Mouse (Mus musculus): ENCODE measurements around the gene Iltifb. TPM values are rescaled to one million over a fixed set of nuclear protein-coding genes. Genes with fewer than 3 reads are reported as not detected.
"Not testable (repeated sequence)": the region's sequence is repeated elsewhere in the genome, so short reads cannot be mapped to it uniquely, and the experiment has no call there.

Gene Iltifb
- polyA plus RNA-seq (2014; fragmentation: Nextera tagmentation; extraction: Ambion mirVana): not detected in 2 replicates

DNA sequence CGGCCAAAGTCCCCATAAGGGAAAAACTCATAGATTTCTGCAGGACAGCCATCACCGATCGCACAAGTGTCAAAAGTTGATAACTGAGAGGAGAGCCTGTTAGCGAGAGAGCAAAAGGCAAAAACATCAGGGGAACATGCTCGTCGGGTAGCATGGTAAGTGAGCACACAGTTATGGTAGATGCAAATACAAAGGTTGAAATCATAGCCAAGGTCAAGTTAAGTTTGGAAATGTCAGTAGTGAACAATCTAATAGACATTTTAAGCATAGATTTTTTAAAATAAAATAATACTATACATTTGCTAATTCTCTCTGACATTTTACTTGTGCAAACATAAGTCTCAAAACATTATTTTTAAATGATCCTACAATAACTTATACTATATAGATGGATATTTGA, at the start of gene Iltifb:
Gene Iltifb, minus strand, starts transcription at position 101 of the 400 bp plus-strand sequence.
- no peaks in the 10 kb centered on the region for H3K27me3 ChIP-seq (ENCODE audit: control insufficient read depth, insufficient read depth, low read length)
- 94% methylated on average over 6 of the region's 6 CpGs for WGBS
- no peak within 1 kb of the TSS for H3K9ac ChIP-seq (ENCODE audit: low read depth, low read length)
- H3K4me1 ChIP-seq (replicated peaks; ENCODE audit: control insufficient read depth, insufficient read depth, low read length): no peaks in the 10 kb centered on the region
- no peak within 1 kb of the TSS for H3K27ac ChIP-seq (ENCODE audit: low read depth, low read length)
- no peaks in the 10 kb centered on the region for H3K9me3 ChIP-seq (ENCODE audit: control insufficient read depth, low read length)
- no peak within 1 kb of the TSS for H3K4me3 ChIP-seq (ENCODE audit: low read depth, low read length)
- no peaks in the 10 kb centered on the region for H3K36me3 ChIP-seq (ENCODE audit: control insufficient read depth, insufficient read depth, low read length)
- ATAC-seq (ENCODE audit: low FRiP score): no peak
- H3K4me2 ChIP-seq (replicated peaks; ENCODE audit: low read depth, low read length): no peak within 1 kb of the TSS
- DNase-seq (ENCODE audit: low spot score): no peak

DNA sequence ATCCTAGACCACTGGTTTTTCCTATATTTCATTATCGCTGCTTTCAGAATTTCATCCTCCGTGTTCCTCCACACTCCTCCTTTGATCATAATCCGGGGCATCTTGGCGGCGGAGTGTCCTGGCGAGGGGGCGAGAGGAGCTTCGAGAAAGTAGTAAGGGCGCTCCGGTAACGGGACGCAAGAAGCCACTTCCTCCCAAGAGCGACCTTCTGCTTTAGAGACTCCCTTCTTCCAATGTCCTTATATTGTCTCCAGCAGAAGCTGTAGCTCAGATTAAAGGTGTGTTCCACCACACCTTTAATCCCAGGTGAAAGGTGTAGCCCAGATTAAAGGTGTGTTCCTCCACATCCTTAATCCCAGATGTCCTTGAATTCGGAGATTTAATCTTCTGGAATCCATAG, 48.3 kb upstream of the Iltifb start, which contains the start of gene Gm9046:
Gene Gm9046, minus strand, starts transcription at position 101 of the 400 bp plus-strand sequence.
- not testable (repeated sequence) for H3K27me3 ChIP-seq (ENCODE audit: control insufficient read depth, insufficient read depth, low read length); H3K4me3 ChIP-seq (ENCODE audit: low read depth, low read length); H3K4me2 ChIP-seq (replicated peaks; ENCODE audit: low read depth, low read length); H3K9ac ChIP-seq (ENCODE audit: low read depth, low read length); DNase-seq (ENCODE audit: low spot score); H3K36me3 ChIP-seq (ENCODE audit: control insufficient read depth, insufficient read depth, low read length); H3K4me1 ChIP-seq (replicated peaks; ENCODE audit: control insufficient read depth, insufficient read depth, low read length); ATAC-seq (ENCODE audit: low FRiP score); H3K27ac ChIP-seq (ENCODE audit: low read depth, low read length); H3K9me3 ChIP-seq (ENCODE audit: control insufficient read depth, low read length)
- WGBS: no CpG with 5 or more reads among the region's 14 CpGs

DNA sequence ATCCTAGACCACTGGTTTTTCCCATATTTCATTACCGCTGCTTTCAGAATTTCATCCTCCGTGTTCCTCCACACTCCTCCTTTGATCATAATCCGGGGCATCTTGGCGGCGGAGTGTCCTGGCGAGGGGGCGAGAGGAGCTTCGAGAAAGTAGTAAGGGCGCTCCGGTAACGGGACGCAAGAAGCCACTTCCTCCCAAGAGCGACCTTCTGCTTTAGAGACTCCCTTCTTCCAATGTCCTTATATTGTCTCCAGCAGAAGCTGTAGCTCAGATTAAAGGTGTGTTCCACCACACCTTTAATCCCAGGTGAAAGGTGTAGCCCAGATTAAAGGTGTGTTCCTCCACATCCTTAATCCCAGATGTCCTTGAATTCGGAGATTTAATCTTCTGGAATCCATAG, 42.9 kb upstream of the Iltifb start, which contains the start of gene Gm9045:
Gene Gm9045, minus strand, starts transcription at position 101 of the 400 bp plus-strand sequence.
- not testable (repeated sequence) for DNase-seq (ENCODE audit: low spot score); ATAC-seq (ENCODE audit: low FRiP score); H3K4me2 ChIP-seq (replicated peaks; ENCODE audit: low read depth, low read length); H3K4me3 ChIP-seq (ENCODE audit: low read depth, low read length); H3K9ac ChIP-seq (ENCODE audit: low read depth, low read length); H3K9me3 ChIP-seq (ENCODE audit: control insufficient read depth, low read length); H3K4me1 ChIP-seq (replicated peaks; ENCODE audit: control insufficient read depth, insufficient read depth, low read length); H3K36me3 ChIP-seq (ENCODE audit: control insufficient read depth, insufficient read depth, low read length); H3K27ac ChIP-seq (ENCODE audit: low read depth, low read length); H3K27me3 ChIP-seq (ENCODE audit: control insufficient read depth, insufficient read depth, low read length)
- WGBS: no CpG with 5 or more reads among the region's 14 CpGs

DNA sequence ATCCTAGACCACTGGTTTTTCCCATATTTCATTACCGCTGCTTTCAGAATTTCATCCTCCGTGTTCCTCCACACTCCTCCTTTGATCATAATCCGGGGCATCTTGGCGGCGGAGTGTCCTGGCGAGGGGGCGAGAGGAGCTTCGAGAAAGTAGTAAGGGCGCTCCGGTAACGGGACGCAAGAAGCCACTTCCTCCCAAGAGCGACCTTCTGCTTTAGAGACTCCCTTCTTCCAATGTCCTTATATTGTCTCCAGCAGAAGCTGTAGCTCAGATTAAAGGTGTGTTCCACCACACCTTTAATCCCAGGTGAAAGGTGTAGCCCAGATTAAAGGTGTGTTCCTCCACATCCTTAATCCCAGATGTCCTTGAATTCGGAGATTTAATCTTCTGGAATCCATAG, 37.5 kb upstream of the Iltifb start, which contains the start of gene Gm9044:
Gene Gm9044, minus strand, starts transcription at position 101 of the 400 bp plus-strand sequence.
- not testable (repeated sequence) for H3K4me3 ChIP-seq (ENCODE audit: low read depth, low read length); H3K36me3 ChIP-seq (ENCODE audit: control insufficient read depth, insufficient read depth, low read length); H3K4me2 ChIP-seq (replicated peaks; ENCODE audit: low read depth, low read length); H3K27ac ChIP-seq (ENCODE audit: low read depth, low read length); H3K9ac ChIP-seq (ENCODE audit: low read depth, low read length); H3K9me3 ChIP-seq (ENCODE audit: control insufficient read depth, low read length); DNase-seq (ENCODE audit: low spot score); H3K4me1 ChIP-seq (replicated peaks; ENCODE audit: control insufficient read depth, insufficient read depth, low read length); H3K27me3 ChIP-seq (ENCODE audit: control insufficient read depth, insufficient read depth, low read length); ATAC-seq (ENCODE audit: low FRiP score)
- no CpG with 5 or more reads among the region's 14 CpGs for WGBS

DNA sequence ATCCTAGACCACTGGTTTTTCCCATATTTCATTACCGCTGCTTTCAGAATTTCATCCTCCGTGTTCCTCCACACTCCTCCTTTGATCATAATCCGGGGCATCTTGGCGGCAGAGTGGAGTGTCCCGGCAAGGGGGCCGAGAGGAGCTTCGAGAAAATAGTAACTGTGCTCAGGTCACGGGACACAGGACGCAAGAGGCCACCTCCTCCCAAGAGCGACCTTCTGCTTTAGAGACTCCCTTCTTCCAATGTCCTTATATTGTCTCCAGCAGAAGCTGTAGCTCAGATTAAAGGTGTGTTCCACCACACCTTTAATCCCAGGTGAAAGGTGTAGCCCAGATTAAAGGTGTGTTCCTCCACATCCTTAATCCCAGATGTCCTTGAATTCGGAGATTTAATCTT, 32.0 kb upstream of the Iltifb start, which contains the start of gene Gm9040:
Gene Gm9040, minus strand, starts transcription at position 101 of the 400 bp plus-strand sequence.
- H3K36me3 ChIP-seq (ENCODE audit: control insufficient read depth, insufficient read depth, low read length); H3K27me3 ChIP-seq (ENCODE audit: control insufficient read depth, insufficient read depth, low read length); ATAC-seq (ENCODE audit: low FRiP score); DNase-seq (ENCODE audit: low spot score); H3K4me3 ChIP-seq (ENCODE audit: low read depth, low read length); H3K27ac ChIP-seq (ENCODE audit: low read depth, low read length); H3K9ac ChIP-seq (ENCODE audit: low read depth, low read length); H3K9me3 ChIP-seq (ENCODE audit: control insufficient read depth, low read length); H3K4me1 ChIP-seq (replicated peaks; ENCODE audit: control insufficient read depth, insufficient read depth, low read length); H3K4me2 ChIP-seq (replicated peaks; ENCODE audit: low read depth, low read length): not testable (repeated sequence)
- WGBS: no CpG with 5 or more reads among the region's 11 CpGs

DNA sequence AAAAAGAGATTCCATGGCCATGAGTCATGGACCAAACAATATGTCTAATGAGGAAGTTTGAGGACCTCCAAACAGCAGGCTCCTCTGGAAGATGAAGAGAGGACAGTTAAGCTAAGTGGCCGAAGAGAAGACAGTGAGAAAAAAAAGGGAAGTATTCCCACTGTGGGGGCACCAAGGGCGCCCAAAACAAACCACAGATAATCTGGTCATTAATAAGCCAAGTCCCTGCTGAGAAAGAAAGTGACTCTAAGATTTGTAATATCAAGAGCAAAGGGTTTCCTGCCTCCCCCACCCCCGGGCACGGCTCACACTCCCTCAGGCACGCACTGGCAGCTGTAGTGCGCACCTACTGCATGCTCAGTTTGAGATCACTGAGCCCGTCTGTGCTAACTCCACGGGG, 24.2 kb upstream of the Iltifb start:
- H3K36me3 ChIP-seq (ENCODE audit: control insufficient read depth, insufficient read depth, low read length): no peaks in the 10 kb centered on the region
- H3K4me1 ChIP-seq (replicated peaks; ENCODE audit: control insufficient read depth, insufficient read depth, low read length): no peaks in the 10 kb centered on the region
- no peak overlapping the region for H3K9ac ChIP-seq (ENCODE audit: low read depth, low read length)
- no peak overlapping the region for H3K4me2 ChIP-seq (replicated peaks; ENCODE audit: low read depth, low read length)
- no peaks in the 10 kb centered on the region for H3K9me3 ChIP-seq (ENCODE audit: control insufficient read depth, low read length)
- no peaks in the 10 kb centered on the region for H3K27me3 ChIP-seq (ENCODE audit: control insufficient read depth, insufficient read depth, low read length)
- H3K27ac ChIP-seq (ENCODE audit: low read depth, low read length): no peak overlapping the region
- WGBS: 87% methylated on average over 8 of the region's 8 CpGs
- no peak for ATAC-seq (ENCODE audit: low FRiP score)
- DNase-seq (ENCODE audit: low spot score): no peak
- H3K4me3 ChIP-seq (ENCODE audit: low read depth, low read length): no peak overlapping the region

DNA sequence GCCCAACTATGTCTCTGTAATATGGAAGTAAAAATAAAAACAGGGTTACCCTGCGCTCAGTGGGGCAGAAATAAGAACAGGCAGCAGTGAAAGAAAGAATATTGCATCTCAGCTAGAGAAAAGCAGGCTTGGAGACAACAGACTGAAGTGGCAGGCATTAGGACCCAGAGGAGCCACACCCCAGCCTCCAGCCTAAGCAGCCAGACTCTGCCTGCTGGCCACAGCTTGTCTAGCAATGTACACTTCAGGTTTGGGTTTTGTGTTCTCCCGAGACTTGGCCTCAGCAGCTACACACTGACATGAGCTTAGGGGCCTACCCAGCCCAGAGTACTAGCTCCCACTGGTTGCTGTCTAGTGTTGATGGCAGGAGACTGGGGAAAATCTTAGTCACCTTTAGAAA, 7.3 kb upstream of the Iltifb start:
- not testable (repeated sequence) for ATAC-seq (ENCODE audit: low FRiP score); H3K4me2 ChIP-seq (replicated peaks; ENCODE audit: low read depth, low read length); DNase-seq (ENCODE audit: low spot score); H3K9ac ChIP-seq (ENCODE audit: low read depth, low read length); H3K27me3 ChIP-seq (ENCODE audit: control insufficient read depth, insufficient read depth, low read length); H3K4me1 ChIP-seq (replicated peaks; ENCODE audit: control insufficient read depth, insufficient read depth, low read length); H3K9me3 ChIP-seq (ENCODE audit: control insufficient read depth, low read length); H3K4me3 ChIP-seq (ENCODE audit: low read depth, low read length); H3K27ac ChIP-seq (ENCODE audit: low read depth, low read length); H3K36me3 ChIP-seq (ENCODE audit: control insufficient read depth, insufficient read depth, low read length)
- 64% methylated on average over 2 of the region's 2 CpGs for WGBS

GRCm38 (mm10) chr10:118283016-118283415, 11.8 kb downstream of the Iltifb start:
- not testable (repeated sequence) for H3K4me3 ChIP-seq (ENCODE audit: low read depth, low read length)

DNA sequence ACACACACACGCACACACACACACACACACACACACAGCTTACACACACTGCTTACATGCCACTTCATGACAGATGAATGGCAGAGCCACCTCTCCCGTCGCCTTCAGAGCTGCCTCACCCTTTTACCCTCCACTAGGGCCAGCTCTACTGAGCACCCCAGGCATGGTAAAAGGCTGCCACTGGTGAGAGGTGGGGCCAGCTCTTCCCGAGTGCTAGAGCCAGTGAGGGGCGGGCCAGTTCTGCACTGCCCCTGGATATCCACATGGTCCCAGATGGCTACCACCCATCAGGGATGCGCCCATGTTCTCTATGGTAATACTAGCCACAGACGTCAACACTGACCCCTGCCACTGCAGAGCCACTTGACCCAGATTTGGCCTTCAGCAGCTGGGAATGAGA, 12.3 kb downstream of the Iltifb start:
- H3K27me3 ChIP-seq (ENCODE audit: control insufficient read depth, insufficient read depth, low read length); H3K9me3 ChIP-seq (ENCODE audit: control insufficient read depth, low read length); H3K4me3 ChIP-seq (ENCODE audit: low read depth, low read length); H3K4me2 ChIP-seq (replicated peaks; ENCODE audit: low read depth, low read length); H3K4me1 ChIP-seq (replicated peaks; ENCODE audit: control insufficient read depth, insufficient read depth, low read length); DNase-seq (ENCODE audit: low spot score); ATAC-seq (ENCODE audit: low FRiP score); H3K27ac ChIP-seq (ENCODE audit: low read depth, low read length); H3K9ac ChIP-seq (ENCODE audit: low read depth, low read length); H3K36me3 ChIP-seq (ENCODE audit: control insufficient read depth, insufficient read depth, low read length): not testable (repeated sequence)
- 77% methylated on average over 6 of the region's 7 CpGs for WGBS

More at GRCm38 (mm10) chr10:118283016-118283415, 11.8 kb downstream of the Iltifb start:
- not testable (repeated sequence) for H3K9me3 ChIP-seq (ENCODE audit: control insufficient read depth, low read length); ATAC-seq (ENCODE audit: low FRiP score); H3K4me1 ChIP-seq (replicated peaks; ENCODE audit: control insufficient read depth, insufficient read depth, low read length); H3K4me2 ChIP-seq (replicated peaks; ENCODE audit: low read depth, low read length); H3K9ac ChIP-seq (ENCODE audit: low read depth, low read length); H3K27me3 ChIP-seq (ENCODE audit: control insufficient read depth, insufficient read depth, low read length); H3K27ac ChIP-seq (ENCODE audit: low read depth, low read length); DNase-seq (ENCODE audit: low spot score); H3K36me3 ChIP-seq (ENCODE audit: control insufficient read depth, insufficient read depth, low read length)
- WGBS: 100% methylated on average over 2 of the region's 5 CpGs

Data from hindbrain, embryonic 11.5 days (tissue).